8 mouse cellular contexts compared by ENCODE assay signal in the genomic region with DNA sequence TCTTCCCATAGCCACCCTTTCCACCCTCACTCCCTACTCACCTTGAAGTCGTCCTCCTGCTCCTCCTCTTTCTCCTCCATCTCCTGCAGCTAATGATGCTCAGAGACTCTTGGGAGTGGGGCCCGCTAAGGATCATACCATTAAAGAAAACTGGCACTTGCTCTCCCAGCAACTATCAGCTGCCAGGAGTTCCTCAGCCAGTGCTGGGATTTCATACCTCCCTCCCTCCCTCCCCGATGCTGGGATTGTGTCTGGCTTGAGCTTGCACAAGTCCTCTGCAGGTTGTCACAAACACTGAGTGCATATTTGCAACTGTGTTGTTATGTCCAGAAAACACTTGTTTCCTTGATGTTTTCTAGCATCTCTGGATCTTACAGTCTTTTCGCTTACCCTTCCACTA. TPM values are rescaled to one million over a fixed set of nuclear protein-coding genes. Genes with fewer than 3 reads are reported as not detected.
DNase-seq lines count a peak whose midpoint lies in the region; ATAC-seq lines count a peak whose summit lies in the region.

A gene (minus strand): TSS at position 101 of the 400 bp plus-strand sequence.

- peak within 1 kb of the TSS; percentile 76 for H3K4me3 ChIP-seq in heart, embryonic 15.5 days
- no peak within 1 kb of the TSS for H3K4me3 ChIP-seq in liver, embryonic 11.5 days (ENCODE audit: low read depth, low read length)

- no peak within 1 kb of the TSS for H3K27ac ChIP-seq in heart, embryonic 15.5 days
- no peak within 1 kb of the TSS for H3K27ac ChIP-seq in liver, embryonic 11.5 days (ENCODE audit: low read depth, low read length)

- 67% methylated on average over 4 of the region's 4 CpGs for WGBS in heart, embryonic 15.5 days
- 72% methylated on average over 4 of the region's 4 CpGs for WGBS in liver, embryonic 11.5 days

- H3K4me1 ChIP-seq in heart, embryonic 15.5 days (replicated peaks) = peaks cover 23% of the 10 kb centered on the region
- no peaks in the 10 kb centered on the region for H3K4me1 ChIP-seq in liver, embryonic 11.5 days (replicated peaks; ENCODE audit: control insufficient read depth, insufficient read depth, low read length)

- no peaks in the 10 kb centered on the region for H3K36me3 ChIP-seq in heart, embryonic 15.5 days
- no peaks in the 10 kb centered on the region for H3K36me3 ChIP-seq in liver, embryonic 11.5 days (ENCODE audit: control insufficient read depth, insufficient read depth, low read length)

- no peaks in the 10 kb centered on the region for H3K27me3 ChIP-seq in heart, embryonic 15.5 days
- no peaks in the 10 kb centered on the region for H3K27me3 ChIP-seq in liver, embryonic 11.5 days (replicated peaks; ENCODE audit: control insufficient read depth, insufficient read depth, low read length)

- ATAC-seq in heart, embryonic 15.5 days (replicated peaks; ENCODE audit: insufficient number of reproducible peaks, insufficient read depth, low FRiP score, low read depth) = no peak
- no peak for ATAC-seq in liver, embryonic 11.5 days (replicated peaks; ENCODE audit: low FRiP score)
- ATAC-seq in inflammation-experienced regulatory T-cells, adult 6 months = no peak

- no peak for DNase-seq in gastrocnemius, postnatal 10 days
- no peak for DNase-seq in gastrocnemius, adult 8-10 months (ENCODE audit: low spot score in 2 of 2)
- no peak for DNase-seq in adrenal gland, adult 8-10 months
- DNase-seq in liver, embryonic 11.5 days (ENCODE audit: low spot score) = no peak
- no peak for DNase-seq in frontal cortex, postnatal 14 days (ENCODE audit: low spot score in 2 of 2)
- no peak for DNase-seq in right cerebral cortex, postnatal 4 days

- no peaks in the 10 kb centered on the region for H3K9me3 ChIP-seq in heart, embryonic 15.5 days (replicated peaks)
- no peaks in the 10 kb centered on the region for H3K9me3 ChIP-seq in liver, embryonic 11.5 days (ENCODE audit: control insufficient read depth, low read length)

- peak within 1 kb of the TSS; percentile 89 for H3K4me2 ChIP-seq in heart, embryonic 15.5 days
- H3K4me2 ChIP-seq in liver, embryonic 11.5 days = peak within 1 kb of the TSS; percentile 78

- no peak within 1 kb of the TSS for H3K9ac ChIP-seq in heart, embryonic 15.5 days
- no peak within 1 kb of the TSS for H3K9ac ChIP-seq in liver, embryonic 11.5 days (ENCODE audit: low read depth, low read length)

RNA-seq across cellular contexts. Expression of the gene that starts here (rescaled TPM):
- 10 to 100 TPM; 20.9 to 26.6 TPM for total RNA-seq in gastrocnemius, postnatal 10 days (2021)
- total RNA-seq in gastrocnemius, adult 8-10 months (2022) = 1 to 10 TPM; 3.8 to 5.3 (median 4.8) TPM
- 10 to 100 TPM; 27.0 to 38.9 (median 31.5) TPM for total RNA-seq in adrenal gland, adult 8-10 months (2022)
- 22.2 and 26.4 TPM in 2 replicates for polyA plus RNA-seq in heart, embryonic 15.5 days (2015; fragmentation: Nextera tagmentation; extraction: Ambion mirVana)
- 11.0 and 11.9 TPM in 2 replicates for polyA plus RNA-seq in liver, embryonic 11.5 days (2014; fragmentation: Nextera tagmentation; extraction: Ambion mirVana)
- polyA plus RNA-seq in inflammation-experienced regulatory T-cells, adult 6 months (2017; shearing (Covaris generic)) = not detected

Comparison
In these comparisons a context has a peak if more than half of its experiments do, and no peak if none do; other contexts are left out.
1. RNA of the gene that starts here (polyA plus RNA-seq): 22.2 to 26.4 TPM in heart, embryonic 15.5 days and 11.0 to 11.9 TPM in liver, embryonic 11.5 days; not detected in inflammation-experienced regulatory T-cells, adult 6 months; every median in the first group is over 10 times any median in the second.